Mouse (Mus musculus): Measurements from ENCODE around the gene Gm8909. TPM values are rescaled to one million over a fixed set of nuclear protein-coding genes. Genes with fewer than 3 reads are reported as not detected.
A peak's percentile ranks its signal among the peaks of the same experiment; 100 is the strongest.
"Not testable (repeated sequence)": the region's sequence is repeated elsewhere in the genome, so short reads cannot be mapped to it uniquely, and the experiment has no call there.

The Gm8909 gene
- polyA plus RNA-seq, 1 experiment = not detected

DNA sequence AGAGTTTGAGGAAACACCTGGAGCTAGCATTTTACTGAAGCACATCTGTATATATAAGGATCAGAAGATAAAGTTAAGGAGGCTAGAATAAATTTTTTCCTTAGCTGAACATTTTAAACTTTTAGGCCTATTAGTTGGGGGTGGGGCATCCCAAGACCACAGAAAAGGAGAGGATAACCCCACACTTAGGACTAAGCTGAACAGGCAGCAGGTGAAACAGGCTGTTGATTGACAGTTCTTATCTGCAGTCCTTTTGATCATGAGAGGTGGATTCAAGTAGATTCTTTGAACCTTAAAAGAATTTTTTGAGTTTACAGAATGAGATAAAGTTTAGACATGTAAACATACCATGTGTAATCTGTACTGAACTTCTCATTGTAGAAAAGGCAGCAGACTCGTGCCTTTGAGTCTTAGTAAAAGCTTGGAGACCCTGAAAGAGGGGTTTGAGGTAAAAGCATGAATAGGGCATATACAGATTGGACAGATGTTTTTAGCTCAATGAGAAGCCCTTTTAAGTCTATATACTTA, 2.0 kb upstream of the Gm8909 start:
- no peak overlapping the region for H3K4me2 ChIP-seq (ENCODE audit: low read depth)
- no peak overlapping the region for H3ac ChIP-seq (ENCODE audit: control insufficient read depth, insufficient read length)
- peaks cover 21% of the 10 kb centered on the region for H3K27me3 ChIP-seq (ENCODE audit: control insufficient read depth, insufficient read depth, insufficient read length)
- H3K36me3 ChIP-seq (ENCODE audit: control insufficient read depth, insufficient read depth) = no peaks in the 10 kb centered on the region
- H3K4me3 ChIP-seq = no peak overlapping the region
- no peaks in the 10 kb centered on the region for H3K79me2 ChIP-seq (ENCODE audit: control insufficient read depth, insufficient read depth)
- no peak for TF ChIP-seq TCF3 (IDR thresholded peaks at IDR 0.05; ENCODE audit: insufficient read length, low read depth)
- TF ChIP-seq POLR2A (IDR thresholded peaks at IDR 0.05; ENCODE audit: insufficient read length, low read depth) = no peak
- TF ChIP-seq MYOG (IDR thresholded peaks at IDR 0.05; ENCODE audit: control insufficient read depth in 1 of 3, insufficient read depth in 1 of 3, insufficient read length in 2 of 3, low read depth in 2 of 3) = no peak
- no peak for TF ChIP-seq TCF12 (IDR thresholded peaks at IDR 0.05; ENCODE audit: insufficient read depth, poor library complexity, severe bottlenecking)

DNA sequence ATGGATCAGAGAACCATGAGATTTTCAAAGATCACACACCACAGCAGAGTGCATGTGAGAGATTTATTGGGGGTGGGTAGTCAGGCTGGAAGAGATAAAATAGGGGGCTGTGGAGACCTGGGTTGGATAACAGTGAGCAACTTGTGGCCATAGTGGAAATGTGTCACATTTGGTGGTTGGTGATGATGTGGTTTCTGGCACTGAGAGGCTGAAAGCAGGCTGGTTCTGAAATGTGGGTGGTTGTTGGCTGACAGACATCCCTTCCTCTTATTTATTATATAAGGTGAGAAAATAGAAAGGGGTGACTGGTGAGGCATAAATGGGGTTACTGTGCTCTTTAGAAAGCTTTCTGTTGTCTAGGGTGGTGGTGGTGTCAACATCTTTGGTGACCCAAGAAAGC, 1.4 kb upstream of the Gm8909 start:
- H3K4me3 ChIP-seq = no peak overlapping the region
- TF ChIP-seq E2F4 (IDR thresholded peaks at IDR 0.05; ENCODE audit: insufficient read depth) (no peak), USF1 (IDR thresholded peaks at IDR 0.05; ENCODE audit: low read depth) (no peak), SRF (IDR thresholded peaks at IDR 0.05; ENCODE audit: control insufficient read depth, insufficient read length, low read depth) (no peak), REST (IDR thresholded peaks at IDR 0.05; ENCODE audit: insufficient read depth, insufficient read length) (no peak), CEBPB (IDR thresholded peaks at IDR 0.05; ENCODE audit: insufficient read depth, poor library complexity, severe bottlenecking) (no peak), TCF12 (IDR thresholded peaks at IDR 0.05; ENCODE audit: insufficient read depth, poor library complexity, severe bottlenecking) (no peak)
- H3K27me3 ChIP-seq (ENCODE audit: control insufficient read depth, insufficient read depth, insufficient read length) = peaks cover 21% of the 10 kb centered on the region
- no peak overlapping the region for H3K4me2 ChIP-seq (ENCODE audit: low read depth)
- H3ac ChIP-seq (ENCODE audit: control insufficient read depth, insufficient read length) = no peak overlapping the region
- H3K79me2 ChIP-seq (ENCODE audit: control insufficient read depth, insufficient read depth) = no peaks in the 10 kb centered on the region
- H3K36me3 ChIP-seq (ENCODE audit: control insufficient read depth, insufficient read depth) = no peaks in the 10 kb centered on the region

- H3K36me3 ChIP-seq (ENCODE audit: control insufficient read depth, insufficient read depth); H3K79me2 ChIP-seq (ENCODE audit: control insufficient read depth, insufficient read depth); H3K4me2 ChIP-seq (ENCODE audit: low read depth); H3K4me3 ChIP-seq; H3ac ChIP-seq (ENCODE audit: control insufficient read depth, insufficient read length): not testable (repeated sequence)
- H3K27me3 ChIP-seq (ENCODE audit: control insufficient read depth, insufficient read depth, insufficient read length) = peaks cover 21% of the 10 kb centered on the region
Observed at GRCm38 (mm10) chr17:36169094-36169493, 757 bp upstream of the Gm8909 start.

- H3K79me2 ChIP-seq (ENCODE audit: control insufficient read depth, insufficient read depth) = no peaks in the 10 kb centered on the region
- no peak for TF ChIP-seq POLR2A (IDR thresholded peaks at IDR 0.05; ENCODE audit: insufficient read length, low read depth)
- TF ChIP-seq MAX (IDR thresholded peaks at IDR 0.05; ENCODE audit: low read depth) = no peak
- no peak for TF ChIP-seq POLR2AphosphoS2 (IDR thresholded peaks at IDR 0.05; ENCODE audit: insufficient read length, low read depth)
- TF ChIP-seq SRF (IDR thresholded peaks at IDR 0.05; ENCODE audit: control insufficient read depth, insufficient read length, low read depth) = no peak
- no peak for TF ChIP-seq E2F4 (IDR thresholded peaks at IDR 0.05; ENCODE audit: insufficient read depth)
- no peak for TF ChIP-seq TCF12 (IDR thresholded peaks at IDR 0.05; ENCODE audit: insufficient read depth, poor library complexity, severe bottlenecking)
- no peak for TF ChIP-seq TCF3 (IDR thresholded peaks at IDR 0.05; ENCODE audit: insufficient read length, low read depth)
- TF ChIP-seq REST (IDR thresholded peaks at IDR 0.05; ENCODE audit: insufficient read depth, insufficient read length) = no peak
- TF ChIP-seq CEBPB (IDR thresholded peaks at IDR 0.05; ENCODE audit: insufficient read depth, poor library complexity, severe bottlenecking) = no peak
- no peak for TF ChIP-seq MYOG (IDR thresholded peaks at IDR 0.05; ENCODE audit: control insufficient read depth in 1 of 3, insufficient read depth in 1 of 3, insufficient read length in 2 of 3, low read depth in 2 of 3)
- no peak for TF ChIP-seq MYOD1 (IDR thresholded peaks at IDR 0.05; ENCODE audit: control insufficient read depth in 1 of 3, insufficient read length in 2 of 3, low read depth in 2 of 3)
- no peak for TF ChIP-seq USF1 (IDR thresholded peaks at IDR 0.05; ENCODE audit: low read depth)
- peak overlapping the region; percentile 58 for H3K4me2 ChIP-seq (ENCODE audit: low read depth)
- H3K4me3 ChIP-seq = no peak overlapping the region
- H3K36me3 ChIP-seq (ENCODE audit: control insufficient read depth, insufficient read depth) = no peaks in the 10 kb centered on the region
- no peak overlapping the region for H3ac ChIP-seq (ENCODE audit: control insufficient read depth, insufficient read length)
- peaks cover 22% of the 10 kb centered on the region for H3K27me3 ChIP-seq (ENCODE audit: control insufficient read depth, insufficient read depth, insufficient read length)
Observed at GRCm38 (mm10) chr17:36167306-36168038, 865 bp downstream of the Gm8909 start.

- not testable (repeated sequence) for H3K4me2 ChIP-seq (ENCODE audit: low read depth); H3K36me3 ChIP-seq (ENCODE audit: control insufficient read depth, insufficient read depth); H3K4me3 ChIP-seq; H3K79me2 ChIP-seq (ENCODE audit: control insufficient read depth, insufficient read depth); H3ac ChIP-seq (ENCODE audit: control insufficient read depth, insufficient read length)
- peaks cover 27% of the 10 kb centered on the region for H3K27me3 ChIP-seq (ENCODE audit: control insufficient read depth, insufficient read depth, insufficient read length)
Observed at GRCm38 (mm10) chr17:36166901-36167300, 1.4 kb downstream of the Gm8909 start.
